Mouse (Mus musculus) adrenal gland, postnatal 10 days (tissue): ENCODE measurements around the gene Ahr. TPM values are rescaled to one million over a fixed set of nuclear protein-coding genes. Genes with fewer than 3 reads are reported as not detected.
A peak's percentile ranks its signal among the peaks of the same experiment; 100 is the strongest.

Experiments used
- DNase-seq: peaks from one replicate; pipeline ENCODE4 v3.0.0; 2021; ENCODE audit warnings: mixed read lengths
- long read RNA-seq, 2 experiments: library from polyadenylated mRNA; stranded (forward); transcript quantifications; one replicate each; pipeline ENCODE4 v2.0.0; 2021
- total RNA-seq, 2 experiments: library from RNA; stranded (reverse); gene quantifications; 2 replicates each; pipeline ENCODE4 v1.2.3; 2021

Gene Ahr
- 10 to 100 TPM; 11.8 to 13.3 TPM for total RNA-seq
- long read RNA-seq, experiment 1, full-length matches to known transcripts, result 1 of 5 reads
- long read RNA-seq, experiment 1, partial matches to known transcripts, result 2 of 5 reads
- long read RNA-seq, experiment 1, other reads (novel, unspliced or antisense), result 2 of 5 reads
- long read RNA-seq, experiment 2, full-length matches to known transcripts, result 4 of 5 reads
- long read RNA-seq, experiment 2, partial matches to known transcripts, result 1 of 5 reads
- long read RNA-seq, experiment 2, other reads (novel, unspliced or antisense), result 0 of 5 reads

GRCm38 (mm10) chr12:35534754-35535236, at the start of gene Ahr:
Gene Ahr (minus strand): TSS chr12:35535038.
- DNase-seq, result peak; percentile 95

- no peak for DNase-seq
Measured at GRCm38 (mm10) chr12:35578826-35579225, 44.0 kb upstream of the Ahr start.

- DNase-seq, result no peak
Measured at GRCm38 (mm10) chr12:35576107-35576506, 41.3 kb upstream of the Ahr start.

- no peak for DNase-seq
Measured at GRCm38 (mm10) chr12:35573713-35574112, 38.9 kb upstream of the Ahr start.

- DNase-seq, result no peak
Measured at GRCm38 (mm10) chr12:35562826-35563225, 28.0 kb upstream of the Ahr start.

- DNase-seq, result no peak
Measured at GRCm38 (mm10) chr12:35558868-35559267, 24.0 kb upstream of the Ahr start.

GRCm38 (mm10) chr12:35555925-35556324, 21.1 kb upstream of the Ahr start:
- DNase-seq, result no peak

- DNase-seq, result no peak
Measured at GRCm38 (mm10) chr12:35554309-35554708, 19.5 kb upstream of the Ahr start.

GRCm38 (mm10) chr12:35553174-35553573, 18.3 kb upstream of the Ahr start:
- DNase-seq, result no peak

GRCm38 (mm10) chr12:35550299-35550698, 15.5 kb upstream of the Ahr start:
- no peak for DNase-seq

GRCm38 (mm10) chr12:35542836-35543235, 8.0 kb upstream of the Ahr start:
- no peak for DNase-seq

- DNase-seq, result no peak
Measured at GRCm38 (mm10) chr12:35538843-35539242, 4.0 kb upstream of the Ahr start.

GRCm38 (mm10) chr12:35534114-35534753, 604 bp downstream of the Ahr start:
- peak; percentile 14 for DNase-seq

GRCm38 (mm10) chr12:35533748-35534113, 1.1 kb downstream of the Ahr start:
- no peak for DNase-seq

GRCm38 (mm10) chr12:35533133-35533532, 1.7 kb downstream of the Ahr start:
- DNase-seq, result no peak

- DNase-seq, result peak; percentile 77
Measured at GRCm38 (mm10) chr12:35532151-35532550, 2.7 kb downstream of the Ahr start.

GRCm38 (mm10) chr12:35530587-35530986, 4.3 kb downstream of the Ahr start:
- no peak for DNase-seq

GRCm38 (mm10) chr12:35527429-35527828, 7.4 kb downstream of the Ahr start:
- DNase-seq, result no peak

GRCm38 (mm10) chr12:35522585-35523103, 12.2 kb downstream of the Ahr start:
- DNase-seq, result peak; percentile 4

GRCm38 (mm10) chr12:35515621-35516020, 19.2 kb downstream of the Ahr start:
- DNase-seq, result no peak

GRCm38 (mm10) chr12:35514671-35515070, 20.2 kb downstream of the Ahr start:
- no peak for DNase-seq

- no peak for DNase-seq
Measured at GRCm38 (mm10) chr12:35510711-35511110, 24.1 kb downstream of the Ahr start.

- DNase-seq, result no peak
Measured at GRCm38 (mm10) chr12:35506383-35506782, 28.5 kb downstream of the Ahr start.

- peak; percentile 3 for DNase-seq
Measured at GRCm38 (mm10) chr12:35504081-35504480, 30.8 kb downstream of the Ahr start.
